Mouse (Mus musculus) heart, postnatal 10 days (tissue): ENCODE data around the gene Zfp973. TPM values are rescaled to one million over a fixed set of nuclear protein-coding genes. Genes with fewer than 3 reads are reported as not detected.
"Not testable (repeated sequence)": the region's sequence is repeated elsewhere in the genome, so short reads cannot be mapped to it uniquely, and the experiment has no call there.

Experiments used
- DNase-seq, 2 experiments: peaks; one replicate each; pipeline ENCODE4 v3.0.0; 2021
- intact Hi-C: fragments of 180-260 bp; cut with DNase I; formaldehyde crosslinking; loops from one replicate; pipeline ENCODE4 v1.15.1; 2025
- total RNA-seq, 2 experiments: library from RNA; stranded (reverse); gene quantifications; 2 replicates each; pipeline ENCODE4 v1.2.3; 2021

Gene Zfp973
- total RNA-seq, result 10 to 100 TPM in 1 of 2 experiments, 1 to 10 TPM in 1; 8.3 to 10.4 TPM

GRCm38 (mm10) chr2:176670222-176670621 is at the start of gene Zfp973:
Gene Zfp973, plus strand, starts transcription at chr2:176670522.
- DNase-seq, intact Hi-C loops: not testable (repeated sequence)

- intact Hi-C loops, DNase-seq: not testable (repeated sequence)
Measured at GRCm38 (mm10) chr2:176636244-176636643, 34.1 kb upstream of the Zfp973 start, which contains the start of gene Gm14308. Gene Gm14308, minus strand, starts transcription at chr2:176636344.

- intact Hi-C loops, result not testable (repeated sequence)
- DNase-seq, result peak; percentile 30 to 35
Measured at GRCm38 (mm10) chr2:176708051-176708450, 37.7 kb downstream of the Zfp973 start, which contains the start of gene Gm14305. Gene Gm14305, plus strand, starts transcription at chr2:176708328.

Other genes with a start within 250 kb of the Zfp973 start
- gene Gm14435, start 246.9 kb upstream of the Zfp973 start, total RNA-seq, result 10 to 100 TPM; 12.8 to 13.6 TPM
- under 1 TPM in 1 of 2 experiments, not detected in 1; 0.57 TPM for gene Gm14434, start 183.7 kb upstream of the Zfp973 start, total RNA-seq
- gene Zfp967, start 149.5 kb upstream of the Zfp973 start, total RNA-seq, result not detected
- 1 to 10 TPM; 1.4 to 1.6 TPM for gene Gm14308, start 34.2 kb upstream of the Zfp973 start, total RNA-seq
- gene Gm14305, start 37.8 kb downstream of the Zfp973 start, total RNA-seq, result 1 to 10 TPM; 5.8 to 8.7 TPM
- gene Gm14295, start 128.1 kb downstream of the Zfp973 start, total RNA-seq, result 1 to 10 TPM; 6.2 to 6.3 TPM
- not detected for gene Gm14408, start 160.6 kb downstream of the Zfp973 start, total RNA-seq